Mouse (Mus musculus): Measurements from ENCODE around the gene Mucl3. TPM values are rescaled to one million over a fixed set of nuclear protein-coding genes. Genes with fewer than 3 reads are reported as not detected.

Mucl3 gene
- polyA plus RNA-seq (2014; fragmentation: Nextera tagmentation; extraction: Ambion mirVana), result not detected in 2 replicates

- no peak within 1 kb of the TSS for H3K27ac ChIP-seq (ENCODE audit: low read depth, low read length)
- H3K27me3 ChIP-seq (replicated peaks; ENCODE audit: control insufficient read depth, insufficient read depth, low read length), result no peaks in the 10 kb centered on the region
- H3K4me2 ChIP-seq (ENCODE audit: low read length), result no peak within 1 kb of the TSS
- no peak within 1 kb of the TSS for H3K4me3 ChIP-seq (ENCODE audit: low read depth, low read length)
- no peaks in the 10 kb centered on the region for H3K4me1 ChIP-seq (ENCODE audit: control insufficient read depth, insufficient read depth, low read length)
- H3K9me3 ChIP-seq (replicated peaks; ENCODE audit: control insufficient read depth, low read length), result no peaks in the 10 kb centered on the region
- ATAC-seq, result no peak
- no peaks in the 10 kb centered on the region for H3K36me3 ChIP-seq (ENCODE audit: control insufficient read depth, insufficient read depth, low read length)
- H3K9ac ChIP-seq (ENCODE audit: low read length), result no peak within 1 kb of the TSS
- DNase-seq (ENCODE audit: low spot score), result no peak
- 73% methylated on average over 13 of the region's 13 CpGs for WGBS
These were observed at the start of gene Mucl3 for GRCm38 (mm10) chr17:35643609-35644236. Gene Mucl3 (minus strand): TSS chr17:35643695.

- Histone ChIP-seq H3K27ac (ENCODE audit: low read depth, low read length) (no peak overlapping the region), H3K36me3 (ENCODE audit: control insufficient read depth, insufficient read depth, low read length) (peaks cover 78% of the 10 kb centered on the region), H3K27me3 (replicated peaks; ENCODE audit: control insufficient read depth, insufficient read depth, low read length) (no peaks in the 10 kb centered on the region), H3K9me3 (replicated peaks; ENCODE audit: control insufficient read depth, low read length) (no peaks in the 10 kb centered on the region), H3K9ac (ENCODE audit: low read length) (no peak overlapping the region), H3K4me2 (ENCODE audit: low read length) (no peak overlapping the region), H3K4me1 (ENCODE audit: control insufficient read depth, insufficient read depth, low read length) (peaks cover 8% of the 10 kb centered on the region), H3K4me3 (ENCODE audit: low read depth, low read length) (no peak overlapping the region)
- ATAC-seq, result no peak
- no peak for DNase-seq (ENCODE audit: low spot score)
- 87% methylated on average over 4 of the region's 4 CpGs for WGBS
These were observed 48.9 kb upstream of the Mucl3 start for GRCm38 (mm10) chr17:35692368-35692767.

- no peaks in the 10 kb centered on the region for H3K9me3 ChIP-seq (replicated peaks; ENCODE audit: control insufficient read depth, low read length)
- ATAC-seq (no peak), DNase-seq (ENCODE audit: low spot score) (no peak)
- 90% methylated on average over 4 of the region's 4 CpGs for WGBS
- no peak overlapping the region for H3K4me2 ChIP-seq (ENCODE audit: low read length)
- H3K9ac ChIP-seq (ENCODE audit: low read length), result no peak overlapping the region
- no peak overlapping the region for H3K4me3 ChIP-seq (ENCODE audit: low read depth, low read length)
- H3K4me1 ChIP-seq (ENCODE audit: control insufficient read depth, insufficient read depth, low read length), result peaks cover 2% of the 10 kb centered on the region; the same call in 1 of the 2 replicates
- no peak overlapping the region for H3K27ac ChIP-seq (ENCODE audit: low read depth, low read length)
- no peaks in the 10 kb centered on the region for H3K27me3 ChIP-seq (replicated peaks; ENCODE audit: control insufficient read depth, insufficient read depth, low read length)
- peaks cover 84% of the 10 kb centered on the region for H3K36me3 ChIP-seq (ENCODE audit: control insufficient read depth, insufficient read depth, low read length)
These were observed 48.3 kb upstream of the Mucl3 start for GRCm38 (mm10) chr17:35691811-35692210.

- Histone ChIP-seq H3K27me3 (replicated peaks; ENCODE audit: control insufficient read depth, insufficient read depth, low read length) (no peaks in the 10 kb centered on the region), H3K9ac (ENCODE audit: low read length) (no peak overlapping the region), H3K27ac (ENCODE audit: low read depth, low read length) (no peak overlapping the region), H3K4me2 (ENCODE audit: low read length) (no peak overlapping the region), H3K36me3 (ENCODE audit: control insufficient read depth, insufficient read depth, low read length) (peaks cover 93% of the 10 kb centered on the region), H3K4me3 (ENCODE audit: low read depth, low read length) (no peak overlapping the region), H3K4me1 (ENCODE audit: control insufficient read depth, insufficient read depth, low read length) (no peaks in the 10 kb centered on the region), H3K9me3 (replicated peaks; ENCODE audit: control insufficient read depth, low read length) (no peaks in the 10 kb centered on the region)
- WGBS, result 92% methylated on average over 18 of the region's 18 CpGs
- DNase-seq (ENCODE audit: low spot score) (no peak), ATAC-seq (no peak)
These were observed 46.6 kb upstream of the Mucl3 start for GRCm38 (mm10) chr17:35689936-35690645.

GRCm38 (mm10) chr17:35688347-35689175 lies 45.1 kb upstream of the Mucl3 start:
- 91% methylated on average over 25 of the region's 25 CpGs for WGBS
- ATAC-seq (no peak), DNase-seq (ENCODE audit: low spot score) (no peak)
- no peaks in the 10 kb centered on the region for H3K9me3 ChIP-seq (replicated peaks; ENCODE audit: control insufficient read depth, low read length)
- no peaks in the 10 kb centered on the region for H3K4me1 ChIP-seq (ENCODE audit: control insufficient read depth, insufficient read depth, low read length)
- no peak overlapping the region for H3K9ac ChIP-seq (ENCODE audit: low read length)
- H3K36me3 ChIP-seq (ENCODE audit: control insufficient read depth, insufficient read depth, low read length), result peaks cover 100% of the 10 kb centered on the region
- H3K4me3 ChIP-seq (ENCODE audit: low read depth, low read length), result no peak overlapping the region
- no peak overlapping the region for H3K27ac ChIP-seq (ENCODE audit: low read depth, low read length)
- no peak overlapping the region for H3K4me2 ChIP-seq (ENCODE audit: low read length)
- H3K27me3 ChIP-seq (replicated peaks; ENCODE audit: control insufficient read depth, insufficient read depth, low read length), result no peaks in the 10 kb centered on the region

GRCm38 (mm10) chr17:35685061-35685460 lies 41.6 kb upstream of the Mucl3 start:
- no peak overlapping the region for H3K27ac ChIP-seq (ENCODE audit: low read depth, low read length)
- peaks cover 99% of the 10 kb centered on the region for H3K36me3 ChIP-seq (ENCODE audit: control insufficient read depth, insufficient read depth, low read length)
- H3K4me3 ChIP-seq (ENCODE audit: low read depth, low read length), result no peak overlapping the region
- DNase-seq (ENCODE audit: low spot score) (peak; percentile 43), ATAC-seq (no peak)
- 71% methylated on average over 9 of the region's 9 CpGs for WGBS
- no peak overlapping the region for H3K4me2 ChIP-seq (ENCODE audit: low read length)
- H3K9me3 ChIP-seq (replicated peaks; ENCODE audit: control insufficient read depth, low read length), result no peaks in the 10 kb centered on the region
- no peaks in the 10 kb centered on the region for H3K27me3 ChIP-seq (replicated peaks; ENCODE audit: control insufficient read depth, insufficient read depth, low read length)
- H3K9ac ChIP-seq (ENCODE audit: low read length), result no peak overlapping the region
- no peaks in the 10 kb centered on the region for H3K4me1 ChIP-seq (ENCODE audit: control insufficient read depth, insufficient read depth, low read length)

GRCm38 (mm10) chr17:35681986-35682385 lies 38.5 kb upstream of the Mucl3 start:
- Histone ChIP-seq H3K27ac (ENCODE audit: low read depth, low read length) (no peak overlapping the region), H3K36me3 (ENCODE audit: control insufficient read depth, insufficient read depth, low read length) (peaks cover 72% of the 10 kb centered on the region), H3K4me3 (ENCODE audit: low read depth, low read length) (no peak overlapping the region), H3K9ac (ENCODE audit: low read length) (no peak overlapping the region), H3K4me2 (ENCODE audit: low read length) (no peak overlapping the region), H3K4me1 (ENCODE audit: control insufficient read depth, insufficient read depth, low read length) (no peaks in the 10 kb centered on the region), H3K27me3 (replicated peaks; ENCODE audit: control insufficient read depth, insufficient read depth, low read length) (no peaks in the 10 kb centered on the region), H3K9me3 (replicated peaks; ENCODE audit: control insufficient read depth, low read length) (no peaks in the 10 kb centered on the region)
- WGBS, result 86% methylated on average over 13 of the region's 13 CpGs
- ATAC-seq (no peak), DNase-seq (ENCODE audit: low spot score) (no peak)

- 62% methylated on average over 6 of the region's 6 CpGs for WGBS
- no peaks in the 10 kb centered on the region for H3K9me3 ChIP-seq (replicated peaks; ENCODE audit: control insufficient read depth, low read length)
- no peaks in the 10 kb centered on the region for H3K4me1 ChIP-seq (ENCODE audit: control insufficient read depth, insufficient read depth, low read length)
- no peak for DNase-seq (ENCODE audit: low spot score)
- no peaks in the 10 kb centered on the region for H3K27me3 ChIP-seq (replicated peaks; ENCODE audit: control insufficient read depth, insufficient read depth, low read length)
- H3K4me3 ChIP-seq (ENCODE audit: low read depth, low read length), result no peak overlapping the region
- H3K9ac ChIP-seq (ENCODE audit: low read length), result no peak overlapping the region
- H3K36me3 ChIP-seq (ENCODE audit: control insufficient read depth, insufficient read depth, low read length), result peaks cover 58% of the 10 kb centered on the region
- H3K4me2 ChIP-seq (ENCODE audit: low read length), result no peak overlapping the region
- ATAC-seq, result no peak
- H3K27ac ChIP-seq (ENCODE audit: low read depth, low read length), result no peak overlapping the region
These were observed 37.1 kb upstream of the Mucl3 start for GRCm38 (mm10) chr17:35680591-35680990.

Measured in forebrain, embryonic 14.5 days (tissue).